Mouse (Mus musculus) MEL (cell line): ENCODE data around the gene Ubac2. TPM values are rescaled to one million over a fixed set of nuclear protein-coding genes. Genes with fewer than 3 reads are reported as not detected.

ENCODE experiments used
- DNase-seq: peaks from one replicate; pipeline ENCODE4 v3.0.0; 2011; ENCODE audit warnings: low read depth, low spot score
- H3K27ac ChIP-seq: 2 replicates; pipeline ENCODE4 v1.5.1; 2012; ENCODE audit warnings: low read depth, mild to moderate bottlenecking, control low read depth, low read length, moderate library complexity; ENCODE audit not compliant: control insufficient read depth
- H3K27me3 ChIP-seq, 2 experiments: fragments of 150-350 bp in 1 of 2; sonication (generic) in 1 of 2; 2 replicates each; pipeline ENCODE4 v1.6.1; 2012; ENCODE audit warnings: low read length in 2 of 2, mild to moderate bottlenecking in 2 of 2, improper control_type of control experiment in 1 of 2, moderate library complexity in 1 of 2; ENCODE audit not compliant: insufficient read depth in 2 of 2, control insufficient read depth in 1 of 2
- H3K36me3 ChIP-seq, 2 experiments: 2 replicates each; pipeline ENCODE4 v1.6.1; 2012 to 2014; ENCODE audit warnings: low read length in 2 of 2, improper control_type of control experiment in 1 of 2, inconsistent platforms in 1 of 2, mild to moderate bottlenecking in 1 of 2; ENCODE audit not compliant: insufficient read depth in 2 of 2, control insufficient read depth in 1 of 2
- H3K4me1 ChIP-seq, 2 experiments: fragments of 150-350 bp in 1 of 2; sonication (generic) in 1 of 2; 2 replicates each; pipeline ENCODE4 v1.6.1; 2012; ENCODE audit warnings: low read length in 2 of 2, improper control_type of control experiment in 1 of 2, mild to moderate bottlenecking in 1 of 2; ENCODE audit not compliant: insufficient read depth in 2 of 2, control insufficient read depth in 1 of 2
- H3K4me3 ChIP-seq, 2 experiments: fragments of 150-350 bp in 1 of 2; sonication (generic) in 1 of 2; 2 replicates each; pipeline ENCODE4 v1.5.1; 2012; ENCODE audit warnings: low read depth in 2 of 2, low read length in 2 of 2, mild to moderate bottlenecking in 2 of 2, moderate library complexity in 2 of 2, control low read depth in 1 of 2, improper control_type of control experiment in 1 of 2; ENCODE audit not compliant: control insufficient read depth in 1 of 2, insufficient read depth in 1 of 2
- H3K79me2 ChIP-seq: 2 replicates; pipeline ENCODE4 v1.6.1; 2012; ENCODE audit warnings: mild to moderate bottlenecking, low read length, moderate library complexity; ENCODE audit not compliant: control insufficient read depth, poor library complexity, insufficient read depth
- H3K9ac ChIP-seq: 2 replicates; pipeline ENCODE4 v1.6.1; 2012; ENCODE audit warnings: low read depth, mild to moderate bottlenecking, control low read depth, low read length, moderate library complexity; ENCODE audit not compliant: control insufficient read depth, poor library complexity, severe bottlenecking
- H3K9me3 ChIP-seq: fragments of 150-350 bp; sonication (generic); replicated peaks from 2 replicates; pipeline ENCODE4 v1.6.1; 2012; ENCODE audit warnings: mild to moderate bottlenecking, low read length, improper control_type of control experiment, moderate library complexity; ENCODE audit not compliant: insufficient read depth
- CHD1 ChIP-seq: IDR thresholded peaks from 2 replicates; pipeline ENCODE4 v1.6.1; 2012; ENCODE audit warnings: low read depth, mild to moderate bottlenecking, inconsistent platforms, low read length, improper control_type of control experiment
- CHD2 ChIP-seq: IDR thresholded peaks from 2 replicates; pipeline ENCODE4 v1.6.1; 2011; ENCODE audit warnings: low read length, improper control_type of control experiment
- CTCF ChIP-seq, 3 experiments: IDR thresholded peaks in 2 of 3; conservative IDR thresholded peaks in 1 of 3; 2 replicates each; pipeline ENCODE4 v1.5.1; 2011 to 2012; ENCODE audit warnings: low read length in 3 of 3, low read depth in 2 of 3, mild to moderate bottlenecking in 2 of 3, improper control_type of control experiment in 1 of 3, inconsistent platforms in 1 of 3, mixed read lengths in 1 of 3, moderate library complexity in 1 of 3; ENCODE audit not compliant: control insufficient read depth in 1 of 3, insufficient read depth in 1 of 3, poor library complexity in 1 of 3, severe bottlenecking in 1 of 3
- E2F4 ChIP-seq: IDR thresholded peaks from 2 replicates; pipeline ENCODE4 v1.6.1; 2011; ENCODE audit warnings: low read depth, low read length, improper control_type of control experiment, borderline replicate concordance
- ELF1 ChIP-seq: IDR thresholded peaks from 2 replicates; pipeline ENCODE4 v1.6.1; 2014; ENCODE audit warnings: low read depth, mild to moderate bottlenecking, inconsistent platforms, low read length, improper control_type of control experiment, moderate library complexity
- EP300 ChIP-seq, 2 experiments: IDR thresholded peaks; 2 replicates each; pipeline ENCODE4 v1.6.1; 2011; ENCODE audit warnings: improper control_type of control experiment in 2 of 2, low read length in 2 of 2, low read depth in 1 of 2, mild to moderate bottlenecking in 1 of 2
- ETS1 ChIP-seq: IDR thresholded peaks from 2 replicates; pipeline ENCODE4 v1.6.1; 2012; ENCODE audit warnings: low read depth, mild to moderate bottlenecking, inconsistent platforms, low read length, improper control_type of control experiment, moderate library complexity
- HCFC1 ChIP-seq: IDR thresholded peaks from 2 replicates; pipeline ENCODE4 v1.6.1; 2012; ENCODE audit warnings: low read depth, mild to moderate bottlenecking, inconsistent platforms, low read length, improper control_type of control experiment, moderate library complexity
- KAT2A ChIP-seq: conservative IDR thresholded peaks from 2 replicates; pipeline ENCODE4 v1.6.1; 2012; ENCODE audit warnings: low read depth, low read length, improper control_type of control experiment, inconsistent platforms
- MAX ChIP-seq: IDR thresholded peaks from 2 replicates; pipeline ENCODE4 v1.6.1; 2011; ENCODE audit warnings: low read length, improper control_type of control experiment
- MAZ ChIP-seq: IDR thresholded peaks from 2 replicates; pipeline ENCODE4 v1.6.1; 2012; ENCODE audit warnings: low read depth, mild to moderate bottlenecking, inconsistent platforms, low read length, improper control_type of control experiment
- MEF2A ChIP-seq: IDR thresholded peaks from 2 replicates; pipeline ENCODE4 v1.6.1; 2014; ENCODE audit warnings: low read depth, mild to moderate bottlenecking, inconsistent platforms, low read length, improper control_type of control experiment; ENCODE audit not compliant: poor library complexity, insufficient replicate concordance, severe bottlenecking; ENCODE audit errors: extremely low read depth
- MXI1 ChIP-seq: IDR thresholded peaks from 2 replicates; pipeline ENCODE4 v1.6.1; 2011; ENCODE audit warnings: mild to moderate bottlenecking, low read depth, low read length, improper control_type of control experiment
- MYB ChIP-seq: IDR thresholded peaks from 2 replicates; pipeline ENCODE4 v1.6.1; 2011; ENCODE audit warnings: mild to moderate bottlenecking, low read depth, low read length, improper control_type of control experiment
- MYC ChIP-seq: IDR thresholded peaks from 2 replicates; pipeline ENCODE4 v1.6.1; 2011; ENCODE audit warnings: low read depth, mild to moderate bottlenecking, low read length, improper control_type of control experiment, moderate library complexity
- NELFE ChIP-seq: IDR thresholded peaks from 2 replicates; pipeline ENCODE4 v1.6.1; 2011; ENCODE audit warnings: low read depth, low read length, improper control_type of control experiment
- NRF1 ChIP-seq: IDR thresholded peaks from 2 replicates; pipeline ENCODE4 v1.6.1; 2014; ENCODE audit warnings: low read depth, mild to moderate bottlenecking, inconsistent platforms, low read length, improper control_type of control experiment, moderate library complexity; ENCODE audit not compliant: poor library complexity, insufficient read depth, severe bottlenecking
- POLR2AphosphoS2 ChIP-seq: IDR thresholded peaks from 2 replicates; pipeline ENCODE4 v1.6.1; 2011; ENCODE audit warnings: low read length, improper control_type of control experiment
- POLR2AphosphoS5 ChIP-seq: IDR thresholded peaks from 2 replicates; pipeline ENCODE4 v1.6.1; 2012; ENCODE audit warnings: low read depth, borderline replicate concordance, mild to moderate bottlenecking, inconsistent platforms, low read length, moderate library complexity, mixed read lengths
- RAD21 ChIP-seq: IDR thresholded peaks from 2 replicates; pipeline ENCODE4 v1.6.1; 2011; ENCODE audit warnings: mild to moderate bottlenecking, low read depth, low read length, improper control_type of control experiment
- SMC3 ChIP-seq: IDR thresholded peaks from 2 replicates; pipeline ENCODE4 v1.6.1; 2011; ENCODE audit warnings: low read depth, low read length, improper control_type of control experiment
- TAL1 ChIP-seq: IDR thresholded peaks from 2 replicates; pipeline ENCODE4 v1.6.1; 2012; ENCODE audit warnings: mild to moderate bottlenecking, inconsistent platforms, low read length, moderate library complexity, mixed read lengths
- TBP ChIP-seq: IDR thresholded peaks from 2 replicates; pipeline ENCODE4 v1.8.0; 2011; ENCODE audit warnings: low read depth, low read length, improper control_type of control experiment
- TCF12 ChIP-seq: IDR thresholded peaks from 2 replicates; pipeline ENCODE4 v1.6.1; 2014; ENCODE audit warnings: low read depth, mild to moderate bottlenecking, inconsistent platforms, low read length, improper control_type of control experiment, moderate library complexity
- UBTF ChIP-seq: IDR thresholded peaks from 2 replicates; pipeline ENCODE4 v1.6.1; 2012; ENCODE audit warnings: low read depth, mild to moderate bottlenecking, inconsistent platforms, low read length, improper control_type of control experiment, moderate library complexity, borderline replicate concordance; ENCODE audit not compliant: insufficient read depth
- ZC3H11A ChIP-seq: IDR thresholded peaks from 2 replicates; pipeline ENCODE4 v1.6.1; 2012; ENCODE audit warnings: low read depth, mild to moderate bottlenecking, inconsistent platforms, low read length, improper control_type of control experiment
- ZMIZ1 ChIP-seq: IDR thresholded peaks from 2 replicates; pipeline ENCODE4 v1.6.1; 2012; ENCODE audit warnings: low read depth, mild to moderate bottlenecking, inconsistent platforms, low read length, improper control_type of control experiment, moderate library complexity
- ZNF384 ChIP-seq: IDR thresholded peaks from 2 replicates; pipeline ENCODE4 v1.6.1; 2012; ENCODE audit warnings: low read depth, mild to moderate bottlenecking, inconsistent platforms, low read length, improper control_type of control experiment
- polyA plus RNA-seq, 2 experiments: library from polyadenylated mRNA; stranded (reverse) in 1 of 2; unstranded in 1 of 2; fragments of >175 nt in 1 of 2; fragments of >200 nt in 1 of 2; gene quantifications; 2 replicates each; pipeline versions ENCODE4 v1.2.1 to v1.2.4; 2012; ENCODE audit warnings: low replicate concordance in 2 of 2, low read depth in 1 of 2; ENCODE audit not compliant: insufficient read length in 2 of 2, insufficient read depth in 1 of 2, missing spikeins in 1 of 2
- total RNA-seq: library from RNA; depleted of rRNA; stranded (reverse); fragments of 300-350 nt; gene quantifications from 2 replicates; pipeline ENCODE4 v1.2.3, GENCODE M21; 2012

Ubac2 gene
- total and polyA plus RNA-seq, 3 experiments: 32.9 to 44.8 TPM; not detected in 1

DNA sequence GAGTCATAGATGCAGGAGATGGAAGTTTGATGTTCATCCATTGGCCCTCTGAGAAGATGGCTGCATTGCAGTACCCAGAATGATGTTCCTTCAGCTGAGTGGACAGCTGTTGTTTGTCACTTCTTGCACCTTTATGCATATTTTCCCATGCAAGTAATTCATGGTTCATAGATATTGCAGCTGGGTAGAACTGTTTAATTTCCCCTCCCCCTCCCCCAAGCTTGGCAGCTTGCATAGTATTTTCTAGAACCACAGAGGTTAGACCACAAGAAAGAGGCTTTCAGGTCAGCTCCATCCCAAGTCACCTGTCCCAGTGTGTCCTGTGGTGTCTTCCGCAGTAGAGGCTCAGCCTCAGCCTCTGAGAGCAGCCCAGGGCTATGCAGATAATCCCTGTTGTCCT, 92.0 kb downstream of the Ubac2 start:
- no peak overlapping the region for H3K9ac ChIP-seq
- H3K9me3 ChIP-seq: no peaks in the 10 kb centered on the region
- TF ChIP-seq CHD2 (no peak), E2F4 (no peak), MAX (no peak), MXI1 (no peak), TBP (no peak), ELF1 (no peak), POLR2AphosphoS5 (no peak), EP300 (IDR thresholded peaks at IDR 0.05; ENCODE audit: low read depth in 1 of 2, low read length in 2 of 2) (no peak), TAL1 (no peak), ZMIZ1 (no peak), UBTF (no peak), MAZ (no peak), RAD21 (no peak), POLR2AphosphoS2 (no peak)
- no peaks in the 10 kb centered on the region for H3K4me1 ChIP-seq
- no peak for DNase-seq
- H3K27me3 ChIP-seq: no peaks in the 10 kb centered on the region
- H3K36me3 ChIP-seq: peaks cover 0 to 1% of the 10 kb centered on the region in 2 experiments; a peak in 1 of 4 replicates
- H3K79me2 ChIP-seq: no peaks in the 10 kb centered on the region
- H3K27ac ChIP-seq: no peak overlapping the region
- no peak overlapping the region for H3K4me3 ChIP-seq

DNA sequence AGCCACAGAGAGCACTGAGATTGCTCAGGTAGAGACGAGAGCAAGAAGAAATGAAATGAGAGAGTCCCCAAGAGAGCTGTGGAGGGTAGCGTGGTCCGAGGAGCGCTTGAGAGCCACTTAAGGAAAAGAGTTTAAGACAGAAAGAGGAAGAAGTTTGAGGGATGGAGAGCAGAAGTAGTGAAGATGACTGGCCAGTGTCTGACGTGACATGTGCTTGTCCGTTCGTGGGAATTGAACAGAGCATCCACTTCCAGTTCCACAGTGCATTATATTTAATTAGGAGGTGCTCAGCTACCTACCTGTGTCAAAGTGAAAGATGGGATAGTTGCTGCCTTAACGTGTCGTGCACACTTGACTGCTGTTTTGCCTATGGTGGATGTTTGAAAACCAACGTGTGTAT, 94.7 kb downstream of the Ubac2 start:
- Histone ChIP-seq H3K79me2 (no peaks in the 10 kb centered on the region), H3K36me3 (peaks cover 0 to 1% of the 10 kb centered on the region in 2 experiments; a peak in 1 of 4 replicates)

More for the DNA sequence above, 94.7 kb downstream of the Ubac2 start:
- no peak for TF ChIP-seq KAT2A
- TF ChIP-seq ZC3H11A: no peak
- no peak for TF ChIP-seq POLR2AphosphoS5
- TF ChIP-seq MEF2A: no peak
- TF ChIP-seq MYB: no peak
- TF ChIP-seq MXI1: no peak
- TF ChIP-seq CTCF (IDR thresholded peaks at IDR 0.05 in 2 of 3, conservative IDR thresholded peaks at IDR 0.05 in 1 of 3; ENCODE audit: control insufficient read depth in 1 of 3, insufficient read depth in 1 of 3, low read depth in 2 of 3, low read length in 3 of 3, poor library complexity in 1 of 3, severe bottlenecking in 1 of 3): no peak
- TF ChIP-seq NRF1: no peak
- TF ChIP-seq MYC: no peak
- no peak for TF ChIP-seq ELF1
- no peak for TF ChIP-seq HCFC1
- no peak for TF ChIP-seq TCF12
- TF ChIP-seq NELFE: no peak
- no peak for TF ChIP-seq E2F4
- TF ChIP-seq SMC3: no peak
- TF ChIP-seq ZNF384: no peak
- TF ChIP-seq CHD1: no peak
- no peak for TF ChIP-seq ETS1
- H3K4me1 ChIP-seq: no peaks in the 10 kb centered on the region
- no peaks in the 10 kb centered on the region for H3K27me3 ChIP-seq
- H3K27ac ChIP-seq: no peak overlapping the region
- no peak overlapping the region for H3K4me3 ChIP-seq
- no peak for DNase-seq
- H3K9me3 ChIP-seq: no peaks in the 10 kb centered on the region
- no peak overlapping the region for H3K9ac ChIP-seq
